Mouse (Mus musculus): ENCODE measurements at regions not wholly inside any gene's neighbourhood (a gene's known extent, or its start where the extent isn't known, plus 50 kb on each side); places are given as distances from the start of the nearest gene placed in this dataset.

DNA sequence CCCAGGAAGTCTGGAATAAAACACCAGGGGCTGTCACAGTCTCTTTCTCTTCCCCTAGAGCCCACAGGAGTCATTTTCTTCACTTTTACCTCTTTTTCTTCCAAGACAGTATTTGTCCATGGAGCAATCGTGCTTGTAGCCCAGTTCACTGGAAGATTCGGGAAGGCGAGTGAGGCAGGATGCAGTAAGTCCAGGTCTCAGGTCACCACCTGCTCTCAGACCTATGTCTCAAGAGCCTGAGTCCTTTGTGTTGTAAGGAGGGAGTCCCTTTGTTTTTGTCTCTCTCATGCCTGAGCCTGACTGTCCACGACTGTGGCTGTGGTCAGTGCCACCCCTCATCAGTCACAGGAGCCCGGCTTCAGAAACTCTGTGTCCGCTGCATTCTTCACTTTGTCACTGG is 140.9 kb downstream of the Sh3bp4 start:
- TF ChIP-seq EP300 (IDR thresholded peaks at IDR 0.05; ENCODE audit: insufficient read depth, low read depth, low read length) (no peak), POLR2A (IDR thresholded peaks at IDR 0.05; ENCODE audit: insufficient read depth, low read depth, low read length) (no peak), CTCF (IDR thresholded peaks at IDR 0.05) (no peak)

Measured in heart, adult 2 months (tissue).